Mouse (Mus musculus) intestine, embryonic 16.5 days (tissue): ENCODE measurements around the gene Shank2. TPM values are rescaled to one million over a fixed set of nuclear protein-coding genes. Genes with fewer than 3 reads are reported as not detected.

Experiments used
- ATAC-seq: fragments of 200-750 bp; cut with Nextera tagmentation; 2 replicates; pipeline ENCODE4 v1.8.0; 2017; ENCODE audit warnings: moderate TSS enrichment, moderate library complexity
- H3K27ac ChIP-seq: fragments of 300-500 bp; sonication (generic); 2 replicates; pipeline ENCODE4 v1.5.1; 2014; ENCODE audit warnings: mild to moderate bottlenecking, low read length
- H3K27me3 ChIP-seq: fragments of 300-500 bp; sonication (generic); replicated peaks from 2 replicates; pipeline ENCODE4 v1.6.1; 2014; ENCODE audit warnings: low read length, control low read depth, mixed read lengths; ENCODE audit not compliant: control insufficient read depth, insufficient read depth
- H3K36me3 ChIP-seq: fragments of 300-500 bp; sonication (generic); 2 replicates; pipeline ENCODE4 v1.6.1; 2014; ENCODE audit warnings: low read length, control low read depth; ENCODE audit not compliant: control insufficient read depth, insufficient read depth
- H3K4me1 ChIP-seq: fragments of 300-500 bp; sonication (generic); 2 replicates; pipeline ENCODE4 v1.6.1; 2014; ENCODE audit warnings: low read length, control low read depth, mixed read lengths; ENCODE audit not compliant: control insufficient read depth, insufficient read depth
- H3K4me2 ChIP-seq: fragments of 300-500 bp; sonication (generic); 2 replicates; pipeline ENCODE4 v1.6.1; 2014; ENCODE audit warnings: low read depth, low read length, control low read depth
- H3K4me3 ChIP-seq: fragments of 300-500 bp; sonication (generic); 2 replicates; pipeline ENCODE4 v1.5.1; 2014; ENCODE audit warnings: mild to moderate bottlenecking, low read length
- H3K9ac ChIP-seq: fragments of 300-500 bp; sonication (generic); 2 replicates; pipeline ENCODE4 v1.6.1; 2014; ENCODE audit warnings: low read depth, low read length
- H3K9me3 ChIP-seq: fragments of 300-500 bp; sonication (generic); 2 replicates; pipeline ENCODE4 v1.6.1; 2016; ENCODE audit warnings: low read length, control low read depth; ENCODE audit not compliant: control insufficient read depth
- WGBS: fragments of 180-500 bp; shearing (Covaris S2); extraction: QIAGEN DNeasy Blood & Tissue Kit; methylation state at CpG from one replicate; pipeline ENCODE4 v1.1.7; 2014; 5-methylcytosine and 5-hydroxymethylcytosine counted together
- polyA plus RNA-seq: library from polyadenylated mRNA; unstranded; fragments of >200 nt; fragmentation: Nextera tagmentation; extraction: Ambion mirVana; gene quantifications from 2 replicates; pipeline ENCODE4 v1.2.1, GENCODE M21; 2015

Gene Shank2
- polyA plus RNA-seq, 1 experiment from 2014 or later, result 1.0 TPM

GRCm38 (mm10) chr7:144139691-144140090, 138.0 kb downstream of the Shank2 start:
- H3K9me3 ChIP-seq, result no peaks in the 10 kb centered on the region
- no peak for ATAC-seq
- H3K27ac ChIP-seq, result no peak overlapping the region
- H3K4me1 ChIP-seq, result peaks cover 3% of the 10 kb centered on the region; the same call in 1 of the 2 replicates
- no peak overlapping the region for H3K4me3 ChIP-seq
- H3K9ac ChIP-seq, result no peak overlapping the region
- no peak overlapping the region for H3K4me2 ChIP-seq
- WGBS, result 85% methylated on average over 2 of the region's 2 CpGs
- no peaks in the 10 kb centered on the region for H3K27me3 ChIP-seq
- H3K36me3 ChIP-seq, result no peaks in the 10 kb centered on the region

GRCm38 (mm10) chr7:144140470-144140869, 138.7 kb downstream of the Shank2 start:
- H3K27ac ChIP-seq, result no peak overlapping the region
- H3K27me3 ChIP-seq, result no peaks in the 10 kb centered on the region
- H3K36me3 ChIP-seq, result no peaks in the 10 kb centered on the region
- WGBS, result 76% methylated on average over 3 of the region's 3 CpGs
- no peaks in the 10 kb centered on the region for H3K9me3 ChIP-seq
- no peak overlapping the region for H3K4me3 ChIP-seq
- H3K4me2 ChIP-seq, result no peak overlapping the region
- peaks cover 3% of the 10 kb centered on the region; the same call in 1 of the 2 replicates for H3K4me1 ChIP-seq
- no peak overlapping the region for H3K9ac ChIP-seq
- no peak for ATAC-seq

GRCm38 (mm10) chr7:144142036-144142435, 140.3 kb downstream of the Shank2 start:
- H3K9ac ChIP-seq, result no peak overlapping the region
- no peak overlapping the region for H3K4me2 ChIP-seq
- H3K27me3 ChIP-seq, result no peaks in the 10 kb centered on the region
- no peak overlapping the region for H3K4me3 ChIP-seq
- H3K9me3 ChIP-seq, result no peaks in the 10 kb centered on the region
- peaks cover 3% of the 10 kb centered on the region; the same call in 1 of the 2 replicates for H3K4me1 ChIP-seq
- no peak overlapping the region for H3K27ac ChIP-seq
- 68% methylated on average over 4 of the region's 4 CpGs for WGBS
- no peaks in the 10 kb centered on the region for H3K36me3 ChIP-seq
- no peak for ATAC-seq

GRCm38 (mm10) chr7:144143941-144144340, 142.2 kb downstream of the Shank2 start:
- H3K9ac ChIP-seq, result no peak overlapping the region
- H3K4me1 ChIP-seq, result no peaks in the 10 kb centered on the region
- H3K4me2 ChIP-seq, result no peak overlapping the region
- H3K27me3 ChIP-seq, result no peaks in the 10 kb centered on the region
- WGBS, result 48% methylated on average over 2 of the region's 2 CpGs
- ATAC-seq, result no peak
- no peak overlapping the region for H3K4me3 ChIP-seq
- H3K9me3 ChIP-seq, result no peaks in the 10 kb centered on the region
- H3K36me3 ChIP-seq, result no peaks in the 10 kb centered on the region
- H3K27ac ChIP-seq, result no peak overlapping the region

GRCm38 (mm10) chr7:144148111-144148510, 146.4 kb downstream of the Shank2 start:
- no peaks in the 10 kb centered on the region for H3K36me3 ChIP-seq
- H3K27ac ChIP-seq, result no peak overlapping the region
- 69% methylated on average over 4 of the region's 4 CpGs for WGBS
- H3K4me2 ChIP-seq, result no peak overlapping the region
- no peaks in the 10 kb centered on the region for H3K9me3 ChIP-seq
- H3K9ac ChIP-seq, result no peak overlapping the region
- H3K4me1 ChIP-seq, result no peaks in the 10 kb centered on the region
- no peak for ATAC-seq
- no peaks in the 10 kb centered on the region for H3K27me3 ChIP-seq
- H3K4me3 ChIP-seq, result no peak overlapping the region

- no peak overlapping the region for H3K27ac ChIP-seq
- no peaks in the 10 kb centered on the region for H3K36me3 ChIP-seq
- H3K9ac ChIP-seq, result no peak overlapping the region
- no peak overlapping the region for H3K4me3 ChIP-seq
- H3K27me3 ChIP-seq, result no peaks in the 10 kb centered on the region
- no peak overlapping the region for H3K4me2 ChIP-seq
- no peak for ATAC-seq
- no peaks in the 10 kb centered on the region for H3K4me1 ChIP-seq
- no peaks in the 10 kb centered on the region for H3K9me3 ChIP-seq
- 65% methylated on average over 4 of the region's 4 CpGs for WGBS
Measured at GRCm38 (mm10) chr7:144153124-144153523, 151.4 kb downstream of the Shank2 start.

- ATAC-seq, result no peak
- H3K4me1 ChIP-seq, result no peaks in the 10 kb centered on the region
Measured at GRCm38 (mm10) chr7:144153682-144154081, 152.0 kb downstream of the Shank2 start.

GRCm38 (mm10) chr7:144157936-144158335, 156.2 kb downstream of the Shank2 start:
- no peak overlapping the region for H3K9ac ChIP-seq
- no peak for ATAC-seq
- WGBS, result 85% methylated on average over 8 of the region's 8 CpGs

More at GRCm38 (mm10) chr7:144153682-144154081, 152.0 kb downstream of the Shank2 start:
- no peak overlapping the region for H3K27ac ChIP-seq
- H3K36me3 ChIP-seq, result no peaks in the 10 kb centered on the region
- H3K4me3 ChIP-seq, result no peak overlapping the region
- H3K27me3 ChIP-seq, result no peaks in the 10 kb centered on the region
- no peaks in the 10 kb centered on the region for H3K9me3 ChIP-seq
- 67% methylated on average over 8 of the region's 8 CpGs for WGBS
- no peak overlapping the region for H3K4me2 ChIP-seq
- H3K9ac ChIP-seq, result no peak overlapping the region

GRCm38 (mm10) chr7:144159556-144159955, 157.8 kb downstream of the Shank2 start:
- Histone ChIP-seq H3K4me3 (no peak overlapping the region), H3K36me3 (no peaks in the 10 kb centered on the region), H3K27ac (no peak overlapping the region), H3K9me3 (no peaks in the 10 kb centered on the region), H3K4me1 (no peaks in the 10 kb centered on the region), H3K4me2 (no peak overlapping the region), H3K27me3 (no peaks in the 10 kb centered on the region), H3K9ac (no peak overlapping the region)
- ATAC-seq, result no peak
- whole genome bisulfite sequencing, result 89% methylated on average over 8 of the region's 8 CpGs

More at GRCm38 (mm10) chr7:144157936-144158335, 156.2 kb downstream of the Shank2 start:
- no peak overlapping the region for H3K27ac ChIP-seq
- H3K4me3 ChIP-seq, result no peak overlapping the region
- no peaks in the 10 kb centered on the region for H3K9me3 ChIP-seq
- no peaks in the 10 kb centered on the region for H3K4me1 ChIP-seq
- H3K4me2 ChIP-seq, result no peak overlapping the region
- H3K36me3 ChIP-seq, result no peaks in the 10 kb centered on the region
- no peaks in the 10 kb centered on the region for H3K27me3 ChIP-seq

- H3K9ac ChIP-seq, result no peak overlapping the region
- H3K4me1 ChIP-seq, result no peaks in the 10 kb centered on the region
- H3K9me3 ChIP-seq, result no peaks in the 10 kb centered on the region
- no peaks in the 10 kb centered on the region for H3K27me3 ChIP-seq
- no peak overlapping the region for H3K4me3 ChIP-seq
- H3K4me2 ChIP-seq, result no peak overlapping the region
- no peak for ATAC-seq
- WGBS, result 52% methylated on average over 2 of the region's 2 CpGs
- no peaks in the 10 kb centered on the region for H3K36me3 ChIP-seq
- no peak overlapping the region for H3K27ac ChIP-seq
Measured at GRCm38 (mm10) chr7:144160066-144160465, 158.3 kb downstream of the Shank2 start.
